22 mouse cellular contexts compared by ENCODE assay signal in the genomic region with DNA sequence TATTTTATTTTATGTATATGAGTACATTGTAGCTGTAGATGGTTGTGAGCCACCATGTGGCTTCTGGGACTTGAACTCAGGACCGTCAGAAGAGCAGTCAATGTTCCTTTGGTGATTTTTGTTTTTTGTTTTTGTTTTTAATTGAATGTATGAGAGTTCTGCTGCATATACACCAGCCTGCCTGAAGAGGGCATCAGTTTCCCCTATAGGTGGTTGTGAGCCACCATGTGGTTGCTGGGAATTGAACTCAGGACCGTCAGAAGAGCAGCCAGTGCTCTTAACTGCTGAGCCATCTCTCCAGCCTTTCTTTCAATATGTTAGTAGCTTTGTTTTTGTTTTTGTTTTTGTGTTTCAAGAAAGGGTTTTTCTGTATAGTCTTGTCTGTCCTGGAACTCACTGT. TPM values are rescaled to one million over a fixed set of nuclear protein-coding genes. Genes with fewer than 3 reads are reported as not detected.
A peak's percentile ranks its signal among the peaks of the same experiment; 100 is the strongest.
DNase-seq lines count a peak whose midpoint lies in the region; ATAC-seq and TF ChIP-seq lines count a peak whose summit lies in the region.
"Had no signal": no experiment of that assay in that cellular context is flagged by ENCODE, and none has a peak within 500 bp of the region (broad histone marks: within the 10 kb centered on the region; RNA-seq: fewer than 3 reads in every experiment).

No protein-coding gene starts in this region.

- H3K9me3 ChIP-seq in liver, embryonic 14.5 days (ENCODE audit: control insufficient read depth, low read length), result no peaks in the 10 kb centered on the region
- H3K9me3 ChIP-seq in liver, embryonic 12.5 days (replicated peaks), result no peaks in the 10 kb centered on the region
- no peaks in the 10 kb centered on the region for H3K9me3 ChIP-seq in hindbrain, embryonic 14.5 days (ENCODE audit: control insufficient read depth, low read length)
- H3K9me3 ChIP-seq: embryonic facial prominence, embryonic 12.5 days; heart, embryonic 10.5 days; neural tube, embryonic 15.5 days had no signal

- no peak for ATAC-seq in CD4-positive, CD25-positive, alpha-beta regulatory T cell, adult 4 months
- ATAC-seq in liver, embryonic 14.5 days (ENCODE audit: insufficient read depth), result no peak
- no peak for ATAC-seq in liver, embryonic 12.5 days
- ATAC-seq in hindbrain, embryonic 14.5 days (ENCODE audit: low FRiP score), result no peak
- ATAC-seq: hindbrain, postnatal 0 days had no signal

- H3K4me2 ChIP-seq in liver, embryonic 14.5 days (ENCODE audit: low read depth), result no peak overlapping the region
- H3K4me2 ChIP-seq in liver, embryonic 12.5 days, result no peak overlapping the region
- H3K4me2 ChIP-seq in hindbrain, embryonic 14.5 days (replicated peaks), result no peak overlapping the region
- H3K4me2 ChIP-seq: embryonic facial prominence, embryonic 12.5 days; lung, embryonic 14.5 days; neural tube, embryonic 15.5 days had no signal

- H3K27ac ChIP-seq in liver, embryonic 14.5 days, result no peak overlapping the region
- no peak overlapping the region for H3K27ac ChIP-seq in liver, embryonic 12.5 days
- H3K27ac ChIP-seq in hindbrain, embryonic 14.5 days, result no peak overlapping the region
- H3K27ac ChIP-seq: embryonic facial prominence, embryonic 12.5 days; heart, embryonic 10.5 days; hindbrain, postnatal 0 days; neural tube, embryonic 15.5 days had no signal

- H3K27me3 ChIP-seq in liver, embryonic 14.5 days (ENCODE audit: control insufficient read depth, insufficient read depth, low read length), result no peaks in the 10 kb centered on the region
- no peaks in the 10 kb centered on the region for H3K27me3 ChIP-seq in liver, embryonic 12.5 days (replicated peaks)
- no peaks in the 10 kb centered on the region for H3K27me3 ChIP-seq in hindbrain, embryonic 14.5 days (ENCODE audit: control insufficient read depth, insufficient read depth, low read length)
- H3K27me3 ChIP-seq: embryonic facial prominence, embryonic 12.5 days; neural tube, embryonic 15.5 days had no signal

- DNase-seq in CD4-positive, CD25-positive, alpha-beta regulatory T cell, adult 2 months (ENCODE audit: low read depth, low spot score), result peak; percentile 46
- no peak for DNase-seq in liver, embryonic 14.5 days (ENCODE audit: low read depth in 3 of 3, low spot score in 3 of 3)
- DNase-seq in CD4-positive helper T cell, adult 2 months (ENCODE audit: low read depth, low spot score), result peak; percentile 20
- peak; percentile 41 for DNase-seq in ZHBTc4 (ENCODE audit: low read depth, low spot score)
- no peak for DNase-seq in hindbrain, embryonic 14.5 days (ENCODE audit: low spot score)
- no peak for DNase-seq in adrenal gland, adult (ENCODE audit: inconsistent age in 2 of 2, low spot score in 1 of 2)
- DNase-seq: adrenal gland, adult 8-10 months; cerebellum, adult 2 months; cerebellum, postnatal 25 days; kidney, adult 18-20 months; lung, embryonic 14.5 days; lung, postnatal 4 days; midbrain, embryonic 14.5 days; right cerebral cortex, adult 18-20 months had no signal

- no peaks in the 10 kb centered on the region for H3K36me3 ChIP-seq in liver, embryonic 14.5 days (replicated peaks; ENCODE audit: control insufficient read depth, insufficient read depth, low read depth)
- no peaks in the 10 kb centered on the region for H3K36me3 ChIP-seq in liver, embryonic 12.5 days
- no peaks in the 10 kb centered on the region for H3K36me3 ChIP-seq in hindbrain, embryonic 14.5 days (replicated peaks; ENCODE audit: control insufficient read depth, insufficient read depth)
- H3K36me3 ChIP-seq: embryonic facial prominence, embryonic 12.5 days; heart, embryonic 10.5 days; neural tube, embryonic 15.5 days had no signal

- no peak overlapping the region for H3K9ac ChIP-seq in liver, embryonic 14.5 days (replicated peaks)
- no peak overlapping the region for H3K9ac ChIP-seq in liver, embryonic 12.5 days
- H3K9ac ChIP-seq in hindbrain, embryonic 14.5 days, result no peak overlapping the region
- H3K9ac ChIP-seq: embryonic facial prominence, embryonic 12.5 days; lung, embryonic 14.5 days; neural tube, embryonic 15.5 days had no signal

- peaks cover 0 to 11% of the 10 kb centered on the region in 2 experiments; a peak in 3 of 4 replicates for H3K4me1 ChIP-seq in liver, embryonic 14.5 days (replicated peaks; ENCODE audit: control insufficient read depth in 2 of 2, insufficient read depth in 2 of 2, low read length in 1 of 2)
- peaks cover 20% of the 10 kb centered on the region for H3K4me1 ChIP-seq in liver, embryonic 12.5 days
- H3K4me1 ChIP-seq in hindbrain, embryonic 14.5 days (replicated peaks; ENCODE audit: control insufficient read depth, insufficient read depth, low read length), result peaks cover 5% of the 10 kb centered on the region; the same call in 1 of the 2 replicates

- TF ChIP-seq EP300 in liver, embryonic 14.5 days (IDR thresholded peaks at IDR 0.05; ENCODE audit: low read depth), result no peak

- H3K4me3 ChIP-seq in liver, embryonic 14.5 days (ENCODE audit: insufficient read depth in 1 of 2, low read depth in 2 of 2, low read length in 2 of 2), result no peak overlapping the region
- H3K4me3 ChIP-seq in liver, embryonic 12.5 days, result no peak overlapping the region
- H3K4me3 ChIP-seq in hindbrain, embryonic 14.5 days (replicated peaks; ENCODE audit: low read length), result no peak overlapping the region
- H3K4me3 ChIP-seq: embryonic facial prominence, embryonic 12.5 days; heart, embryonic 10.5 days; myocyte; neural tube, embryonic 15.5 days had no signal

- 63% methylated on average over 2 of the region's 2 CpGs for WGBS in liver, embryonic 14.5 days (ENCODE audit: insufficient replicate concordance)
- whole genome bisulfite sequencing in liver, embryonic 12.5 days (ENCODE audit: insufficient replicate concordance), result 64% methylated on average over 2 of the region's 2 CpGs
- WGBS in hindbrain, embryonic 14.5 days, result 79% methylated on average over 2 of the region's 2 CpGs

- TF ChIP-seq CTCF in liver, embryonic 14.5 days (IDR thresholded peaks at IDR 0.05; ENCODE audit: low read depth), result peak; percentile 57

RNA-seq across cellular contexts. Expression of gene Hdhd5, which starts 5.2 kb away (rescaled TPM):
- polyA plus RNA-seq in CD4-positive, CD25-positive, alpha-beta regulatory T cell, adult 4 months (2017; shearing (Covaris generic)), result 10 to 100 TPM; 43.4 to 59.7 TPM
- 8.4 and 8.8 TPM in 2 replicates for polyA plus RNA-seq in liver, embryonic 14.5 days (2012; rRNA removed)
- polyA plus RNA-seq in liver, embryonic 14.5 days (2014; fragmentation: Nextera tagmentation; extraction: Ambion mirVana), result 5.6 and 6.1 TPM in 2 replicates
- 15.6 and 16.0 TPM in 2 replicates for polyA plus RNA-seq in liver, embryonic 12.5 days (2016; fragmentation: Nextera tagmentation; extraction: Ambion mirVana)
- 9.6 and 13.4 TPM in 2 replicates for polyA plus RNA-seq in hindbrain, embryonic 14.5 days (2014; fragmentation: Nextera tagmentation; extraction: Ambion mirVana)

RNA-seq across cellular contexts. Expression of gene Tmem121b, which starts 42.7 kb away (rescaled TPM):
- under 1 TPM; 0.61 to 0.63 TPM for polyA plus RNA-seq in CD4-positive, CD25-positive, alpha-beta regulatory T cell, adult 4 months (2017; shearing (Covaris generic))
- 0.01 and 0.04 TPM in 2 replicates for polyA plus RNA-seq in liver, embryonic 14.5 days (2012; rRNA removed)
- 0.04 TPM in 1 of 2 replicates, not detected in the other for polyA plus RNA-seq in liver, embryonic 14.5 days (2014; fragmentation: Nextera tagmentation; extraction: Ambion mirVana)
- 0.02 TPM in 1 of 2 replicates, not detected in the other for polyA plus RNA-seq in liver, embryonic 12.5 days (2016; fragmentation: Nextera tagmentation; extraction: Ambion mirVana)
- 3.2 and 4.3 TPM in 2 replicates for polyA plus RNA-seq in hindbrain, embryonic 14.5 days (2014; fragmentation: Nextera tagmentation; extraction: Ambion mirVana)
- polyA plus RNA-seq: liver, adult 2 months had no signal

Comparison
In these comparisons a context has a peak if more than half of its experiments do, and no peak if none do; other contexts are left out.
1. DNase-seq: peak in CD4-positive, CD25-positive, alpha-beta regulatory T cell, adult 2 months (single experiment), CD4-positive helper T cell, adult 2 months (single experiment) and ZHBTc4 (single experiment); none in liver, embryonic 14.5 days (0 of 3), hindbrain, embryonic 14.5 days (single experiment) and adrenal gland, adult (0 of 2).